Mouse (Mus musculus) retina, embryonic 14.5 days (tissue): ENCODE data around the gene Cyp2j8.
"Not testable (repeated sequence)": the region's sequence is repeated elsewhere in the genome, so short reads cannot be mapped to it uniquely, and the experiment has no call there.

ENCODE experiments used
- DNase-seq: peaks from one replicate; pipeline ENCODE4 v3.0.0-alpha.2; 2015; ENCODE audit warnings: low spot score

The Cyp2j8 gene

DNA sequence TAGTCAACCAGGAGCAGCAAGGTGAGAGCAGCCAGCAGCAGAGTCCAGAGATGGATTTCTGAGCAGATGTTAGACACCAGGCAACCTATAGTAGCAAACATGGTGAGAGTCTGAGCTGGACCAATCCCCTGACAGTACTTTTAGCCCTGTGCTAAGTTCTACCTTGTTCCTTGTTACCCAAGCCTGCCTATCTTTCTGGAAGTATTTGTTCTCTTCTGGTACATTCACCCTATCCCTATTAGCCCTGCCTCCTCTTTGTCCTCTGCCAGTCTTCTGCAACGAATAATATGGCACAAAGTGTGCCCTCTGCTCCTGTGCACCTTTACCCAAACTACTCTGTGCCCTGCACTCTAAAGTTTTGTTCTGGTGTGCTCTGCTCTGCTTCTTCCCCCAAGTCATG lies at the start of gene Cyp2j8:
Gene Cyp2j8, minus strand, starts transcription at position 101 of the 400 bp plus-strand sequence.
- no peak for DNase-seq

DNA sequence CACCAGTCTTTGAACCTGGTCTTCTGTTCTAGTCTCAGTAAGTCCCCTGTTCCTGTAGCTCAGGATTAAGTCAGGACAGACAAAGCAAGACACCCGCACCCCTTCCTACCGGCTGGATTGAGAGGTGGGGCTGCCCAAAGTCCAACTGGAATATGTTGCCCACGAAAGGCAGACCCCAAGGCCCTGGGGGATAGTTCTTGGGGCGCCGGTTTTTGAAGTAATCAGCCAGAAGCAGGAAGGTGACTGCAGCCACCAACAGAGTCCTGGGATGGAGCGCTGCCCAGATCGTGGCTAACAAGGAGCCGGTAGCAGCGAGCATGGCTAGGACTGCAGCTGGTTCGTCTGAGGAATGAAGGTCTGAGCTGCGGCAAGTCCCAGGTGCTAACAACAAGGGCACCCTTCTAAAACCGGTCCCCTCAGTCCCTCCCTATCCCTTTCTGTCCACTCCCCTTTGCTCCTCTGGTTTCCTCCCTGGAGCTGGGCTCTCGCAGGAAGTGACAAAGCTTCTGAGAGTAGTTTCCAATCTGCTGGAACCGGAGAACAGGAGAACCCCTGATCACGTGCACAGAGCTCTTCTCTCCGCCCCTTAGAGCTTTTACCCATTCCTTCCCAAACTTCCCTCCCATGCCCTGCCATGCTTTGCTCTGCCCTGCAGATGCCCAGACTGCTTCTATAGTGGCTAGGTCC lies 46.1 kb upstream of the Cyp2j8 start, which contains the start of gene Cyp2j6:
Gene Cyp2j6, minus strand, starts transcription at position 529 of the 687 bp plus-strand sequence.
- peak; percentile 68 for DNase-seq

GRCm38 (mm10) chr4:96551619-96552018 lies 44.4 kb upstream of the Cyp2j8 start:
- no peak for DNase-seq

DNA sequence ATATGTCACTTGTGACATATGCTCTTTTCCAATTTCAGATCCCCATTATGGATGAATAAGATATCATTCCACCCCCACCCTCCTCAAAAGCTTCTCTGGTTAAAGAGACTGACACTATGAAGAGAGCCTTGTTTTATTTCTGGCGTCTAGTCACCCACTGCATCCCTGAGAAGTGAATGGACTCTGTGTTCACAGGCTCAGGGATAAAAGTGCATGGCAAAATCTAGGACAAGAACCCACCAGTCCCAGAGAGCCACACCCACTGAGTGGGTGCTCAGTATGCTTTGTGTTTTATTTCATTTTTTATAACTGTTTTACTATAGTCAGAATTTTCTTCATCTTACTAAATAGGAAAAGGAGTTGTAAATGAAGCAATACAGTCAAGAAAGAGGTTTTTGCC lies 38.8 kb upstream of the Cyp2j8 start:
- DNase-seq = no peak

DNA sequence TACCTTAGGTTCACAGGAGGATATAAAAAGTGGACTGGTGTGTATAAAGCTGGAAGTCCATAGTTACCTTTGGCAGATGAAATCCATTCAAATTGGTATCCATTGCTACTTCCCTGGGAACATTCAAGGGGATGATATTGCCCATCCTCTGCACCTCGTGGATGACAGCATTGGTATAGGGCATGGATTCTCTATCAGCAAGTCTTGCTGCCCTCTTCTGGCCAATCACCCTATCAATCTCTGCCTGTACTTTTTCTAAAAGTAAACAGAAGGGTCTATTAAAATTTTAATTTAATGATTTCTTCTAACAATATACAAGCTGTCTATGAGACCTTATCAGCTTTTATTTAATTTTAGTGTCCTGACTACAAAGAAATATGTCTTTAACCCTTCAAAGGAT lies 18.6 kb upstream of the Cyp2j8 start:
- DNase-seq = peak; percentile 9

- no peak for DNase-seq
Observed at GRCm38 (mm10) chr4:96522256-96522655, 15.1 kb upstream of the Cyp2j8 start.

- no peak for DNase-seq
Observed at GRCm38 (mm10) chr4:96510083-96510482, 2.9 kb upstream of the Cyp2j8 start.

GRCm38 (mm10) chr4:96463311-96464060 lies 43.7 kb downstream of the Cyp2j8 start:
- not testable (repeated sequence) for DNase-seq
